Mouse (Mus musculus): ENCODE data around the gene Fgf6. TPM values are rescaled to one million over a fixed set of nuclear protein-coding genes. Genes with fewer than 3 reads are reported as not detected.

Fgf6 gene
- polyA plus RNA-seq, 1 experiment = not detected

GRCm38 (mm10) chr6:126996399-126996798, 19.0 kb upstream of the Fgf6 start:
- no peaks in the 10 kb centered on the region for H3K27me3 ChIP-seq (ENCODE audit: control insufficient read depth, insufficient read depth, insufficient read length)
- no peaks in the 10 kb centered on the region for H3K36me3 ChIP-seq (ENCODE audit: control insufficient read depth, insufficient read depth)
- no peak for TF ChIP-seq MAX (IDR thresholded peaks at IDR 0.05)
- TF ChIP-seq FOSL1 (IDR thresholded peaks at IDR 0.05; ENCODE audit: insufficient read depth, low read length, poor library complexity, severe bottlenecking) = no peak
- TF ChIP-seq MYOD1 (IDR thresholded peaks at IDR 0.05; ENCODE audit: control insufficient read depth, insufficient read length, low read depth) = no peak
- TF ChIP-seq MYOG (IDR thresholded peaks at IDR 0.05; ENCODE audit: control insufficient read depth, extremely low read depth, insufficient read length) = no peak
- TF ChIP-seq CEBPB (IDR thresholded peaks at IDR 0.05; ENCODE audit: low read depth) = no peak
- no peak for TF ChIP-seq CTCF (IDR thresholded peaks at IDR 0.05; ENCODE audit: control insufficient read depth, insufficient read depth, insufficient read length)
- no peak for TF ChIP-seq USF1 (IDR thresholded peaks at IDR 0.05; ENCODE audit: low read depth)
- no peaks in the 10 kb centered on the region for H3K79me3 ChIP-seq (ENCODE audit: low read depth)
- no peak overlapping the region for H3K4me3 ChIP-seq (ENCODE audit: insufficient read depth, poor library complexity, severe bottlenecking)
- no peaks in the 10 kb centered on the region for H3K79me2 ChIP-seq (ENCODE audit: control insufficient read depth, insufficient read depth)
- H3ac ChIP-seq (ENCODE audit: control insufficient read depth, insufficient read length, low read depth) = no peak overlapping the region

GRCm38 (mm10) chr6:127005646-127006045, 9.7 kb upstream of the Fgf6 start:
- no peak for TF ChIP-seq MAX (IDR thresholded peaks at IDR 0.05)
- no peak for TF ChIP-seq FOSL1 (IDR thresholded peaks at IDR 0.05; ENCODE audit: insufficient read depth, low read length, poor library complexity, severe bottlenecking)
- TF ChIP-seq CTCF (IDR thresholded peaks at IDR 0.05; ENCODE audit: control insufficient read depth, insufficient read depth, insufficient read length) = no peak
- TF ChIP-seq MYOG (IDR thresholded peaks at IDR 0.05; ENCODE audit: control insufficient read depth, extremely low read depth, insufficient read length) = no peak
- no peak for TF ChIP-seq CEBPB (IDR thresholded peaks at IDR 0.05; ENCODE audit: low read depth)
- TF ChIP-seq MYOD1 (IDR thresholded peaks at IDR 0.05; ENCODE audit: control insufficient read depth, insufficient read length, low read depth) = no peak

GRCm38 (mm10) chr6:127006551-127006950, 8.8 kb upstream of the Fgf6 start:
- no peak for TF ChIP-seq MAX (IDR thresholded peaks at IDR 0.05)
- TF ChIP-seq USF1 (IDR thresholded peaks at IDR 0.05; ENCODE audit: low read depth) = no peak
- no peak for TF ChIP-seq MYOD1 (IDR thresholded peaks at IDR 0.05; ENCODE audit: control insufficient read depth, insufficient read length, low read depth)
- no peak for TF ChIP-seq MYOG (IDR thresholded peaks at IDR 0.05; ENCODE audit: control insufficient read depth, extremely low read depth, insufficient read length)
- no peak for TF ChIP-seq CTCF (IDR thresholded peaks at IDR 0.05; ENCODE audit: control insufficient read depth, insufficient read depth, insufficient read length)
- TF ChIP-seq CEBPB (IDR thresholded peaks at IDR 0.05; ENCODE audit: low read depth) = no peak
- TF ChIP-seq FOSL1 (IDR thresholded peaks at IDR 0.05; ENCODE audit: insufficient read depth, low read length, poor library complexity, severe bottlenecking) = no peak
- Histone ChIP-seq H3K79me3 (ENCODE audit: low read depth) (no peaks in the 10 kb centered on the region), H3K36me3 (ENCODE audit: control insufficient read depth, insufficient read depth) (no peaks in the 10 kb centered on the region), H3ac (ENCODE audit: control insufficient read depth, insufficient read length, low read depth) (no peak overlapping the region), H3K79me2 (ENCODE audit: control insufficient read depth, insufficient read depth) (no peaks in the 10 kb centered on the region), H3K4me3 (ENCODE audit: insufficient read depth, poor library complexity, severe bottlenecking) (no peak overlapping the region), H3K27me3 (ENCODE audit: control insufficient read depth, insufficient read depth, insufficient read length) (peaks cover 18% of the 10 kb centered on the region)

More at GRCm38 (mm10) chr6:127005646-127006045, 9.7 kb upstream of the Fgf6 start:
- H3K79me2 ChIP-seq (ENCODE audit: control insufficient read depth, insufficient read depth) = no peaks in the 10 kb centered on the region
- peaks cover 11% of the 10 kb centered on the region for H3K27me3 ChIP-seq (ENCODE audit: control insufficient read depth, insufficient read depth, insufficient read length)
- no peaks in the 10 kb centered on the region for H3K36me3 ChIP-seq (ENCODE audit: control insufficient read depth, insufficient read depth)
- no peak overlapping the region for H3ac ChIP-seq (ENCODE audit: control insufficient read depth, insufficient read length, low read depth)
- no peak overlapping the region for H3K4me3 ChIP-seq (ENCODE audit: insufficient read depth, poor library complexity, severe bottlenecking)
- H3K79me3 ChIP-seq (ENCODE audit: low read depth) = no peaks in the 10 kb centered on the region

GRCm38 (mm10) chr6:127010021-127010420, 5.4 kb upstream of the Fgf6 start:
- TF ChIP-seq MYOG (IDR thresholded peaks at IDR 0.05; ENCODE audit: control insufficient read depth, extremely low read depth, insufficient read length) (no peak), CTCF (IDR thresholded peaks at IDR 0.05; ENCODE audit: control insufficient read depth, insufficient read depth, insufficient read length) (no peak), CEBPB (IDR thresholded peaks at IDR 0.05; ENCODE audit: low read depth) (no peak), USF1 (IDR thresholded peaks at IDR 0.05; ENCODE audit: low read depth) (no peak), MAX (IDR thresholded peaks at IDR 0.05) (no peak), MYOD1 (IDR thresholded peaks at IDR 0.05; ENCODE audit: control insufficient read depth, insufficient read length, low read depth) (no peak), FOSL1 (IDR thresholded peaks at IDR 0.05; ENCODE audit: insufficient read depth, low read length, poor library complexity, severe bottlenecking) (no peak)
- Histone ChIP-seq H3ac (ENCODE audit: control insufficient read depth, insufficient read length, low read depth) (no peak overlapping the region), H3K4me3 (ENCODE audit: insufficient read depth, poor library complexity, severe bottlenecking) (no peak overlapping the region), H3K27me3 (ENCODE audit: control insufficient read depth, insufficient read depth, insufficient read length) (peaks cover 38% of the 10 kb centered on the region), H3K79me2 (ENCODE audit: control insufficient read depth, insufficient read depth) (no peaks in the 10 kb centered on the region), H3K79me3 (ENCODE audit: low read depth) (no peaks in the 10 kb centered on the region), H3K36me3 (ENCODE audit: control insufficient read depth, insufficient read depth) (no peaks in the 10 kb centered on the region)

GRCm38 (mm10) chr6:127011947-127012535, 3.3 kb upstream of the Fgf6 start:
- H3K4me3 ChIP-seq (ENCODE audit: insufficient read depth, poor library complexity, severe bottlenecking) = no peak overlapping the region
- TF ChIP-seq MAX (IDR thresholded peaks at IDR 0.05) = no peak
- TF ChIP-seq MYOG (IDR thresholded peaks at IDR 0.05; ENCODE audit: control insufficient read depth, extremely low read depth, insufficient read length) = no peak
- no peak for TF ChIP-seq MYOD1 (IDR thresholded peaks at IDR 0.05; ENCODE audit: control insufficient read depth, insufficient read length, low read depth)
- no peak for TF ChIP-seq CTCF (IDR thresholded peaks at IDR 0.05; ENCODE audit: control insufficient read depth, insufficient read depth, insufficient read length)
- no peak for TF ChIP-seq USF1 (IDR thresholded peaks at IDR 0.05; ENCODE audit: low read depth)
- TF ChIP-seq CEBPB (IDR thresholded peaks at IDR 0.05; ENCODE audit: low read depth) = no peak
- TF ChIP-seq FOSL1 (IDR thresholded peaks at IDR 0.05; ENCODE audit: insufficient read depth, low read length, poor library complexity, severe bottlenecking) = no peak
- no peaks in the 10 kb centered on the region for H3K79me2 ChIP-seq (ENCODE audit: control insufficient read depth, insufficient read depth)
- H3K27me3 ChIP-seq (ENCODE audit: control insufficient read depth, insufficient read depth, insufficient read length) = peaks cover 49% of the 10 kb centered on the region
- no peaks in the 10 kb centered on the region for H3K36me3 ChIP-seq (ENCODE audit: control insufficient read depth, insufficient read depth)
- H3K79me3 ChIP-seq (ENCODE audit: low read depth) = no peaks in the 10 kb centered on the region
- H3ac ChIP-seq (ENCODE audit: control insufficient read depth, insufficient read length, low read depth) = no peak overlapping the region

Measured in C2C12 (cell line).